Mouse (Mus musculus) myocyte (in vitro differentiated cells): Measurements from ENCODE around the gene Morn1. TPM values are rescaled to one million over a fixed set of nuclear protein-coding genes. Genes with fewer than 3 reads are reported as not detected.

Source experiments
- H3K27me3 ChIP-seq: one replicate; pipeline ENCODE4 v1.6.1; 2011; ENCODE audit not compliant: control insufficient read depth, insufficient read depth, insufficient read length
- H3K36me3 ChIP-seq: one replicate; pipeline ENCODE4 v1.6.1; 2011; ENCODE audit not compliant: control insufficient read depth, insufficient read depth
- H3K4me2 ChIP-seq: one replicate; pipeline ENCODE4 v1.6.1; 2011; ENCODE audit warnings: low read depth, control low read depth
- H3K4me3 ChIP-seq: one replicate; pipeline ENCODE4 v1.5.1; 2011; ENCODE audit warnings: mild to moderate bottlenecking, control low read depth, moderate library complexity
- H3K79me2 ChIP-seq: one replicate; pipeline ENCODE4 v1.6.1; 2011; ENCODE audit not compliant: control insufficient read depth, insufficient read depth
- H3ac ChIP-seq: one replicate; pipeline ENCODE4 v1.6.1; 2011; ENCODE audit not compliant: control insufficient read depth, insufficient read length
- CEBPB ChIP-seq: IDR thresholded peaks from 2 replicates; pipeline ENCODE4 v1.6.1; 2011; ENCODE audit warnings: mild to moderate bottlenecking, moderate library complexity; ENCODE audit not compliant: poor library complexity, insufficient read depth, severe bottlenecking
- E2F4 ChIP-seq: IDR thresholded peaks from one replicate; pipeline ENCODE4 v1.6.1; 2011; ENCODE audit warnings: mild to moderate bottlenecking, control low read depth, moderate library complexity; ENCODE audit not compliant: insufficient read depth
- MAX ChIP-seq: IDR thresholded peaks from one replicate; pipeline ENCODE4 v1.6.1; 2011; ENCODE audit warnings: low read depth, mild to moderate bottlenecking, control low read depth
- MYOD1 ChIP-seq, 3 experiments: IDR thresholded peaks; one replicate each; pipeline ENCODE4 v1.6.1; 2011; ENCODE audit warnings: control low read depth in 2 of 3, low read depth in 2 of 3, mild to moderate bottlenecking in 2 of 3, moderate library complexity in 1 of 3; ENCODE audit not compliant: insufficient read length in 2 of 3, control insufficient read depth in 1 of 3
- MYOG ChIP-seq, 3 experiments: IDR thresholded peaks; one replicate each; pipeline ENCODE4 v1.6.1; 2011; ENCODE audit warnings: control low read depth in 2 of 3, low read depth in 2 of 3, mild to moderate bottlenecking in 2 of 3; ENCODE audit not compliant: insufficient read length in 2 of 3, control insufficient read depth in 1 of 3, insufficient read depth in 1 of 3
- POLR2A ChIP-seq: IDR thresholded peaks from one replicate; pipeline ENCODE4 v1.6.1; 2011; ENCODE audit warnings: low read depth, mild to moderate bottlenecking, control low read depth, moderate library complexity; ENCODE audit not compliant: insufficient read length
- POLR2AphosphoS2 ChIP-seq: IDR thresholded peaks from one replicate; pipeline ENCODE4 v1.6.1; 2011; ENCODE audit warnings: low read depth, control low read depth; ENCODE audit not compliant: insufficient read length
- REST ChIP-seq: IDR thresholded peaks from one replicate; pipeline ENCODE4 v1.6.1; 2011; ENCODE audit warnings: mild to moderate bottlenecking, control low read depth, moderate library complexity; ENCODE audit not compliant: insufficient read depth, insufficient read length
- SRF ChIP-seq: IDR thresholded peaks from one replicate; pipeline ENCODE4 v1.6.1; 2011; ENCODE audit warnings: low read depth; ENCODE audit not compliant: control insufficient read depth, insufficient read length
- TCF12 ChIP-seq: IDR thresholded peaks from one replicate; pipeline ENCODE4 v1.6.1; 2011; ENCODE audit warnings: mild to moderate bottlenecking, control low read depth; ENCODE audit not compliant: poor library complexity, insufficient read depth, severe bottlenecking
- TCF3 ChIP-seq: IDR thresholded peaks from one replicate; pipeline ENCODE4 v1.6.1; 2011; ENCODE audit warnings: low read depth, control low read depth; ENCODE audit not compliant: insufficient read length
- USF1 ChIP-seq: IDR thresholded peaks from one replicate; pipeline ENCODE4 v1.6.1; 2011; ENCODE audit warnings: low read depth, mild to moderate bottlenecking, control low read depth, moderate library complexity
- polyA plus RNA-seq: library from polyadenylated mRNA; unstranded; fragments of >200 nt; fragmentation: generic; extraction: Trizol; gene quantifications from one replicate; pipeline ENCODE4 v1.2.1, GENCODE M21; 2012; ENCODE audit warnings: missing spikeins

Morn1 gene
- polyA plus RNA-seq, 1 experiment: 2.6 TPM

DNA sequence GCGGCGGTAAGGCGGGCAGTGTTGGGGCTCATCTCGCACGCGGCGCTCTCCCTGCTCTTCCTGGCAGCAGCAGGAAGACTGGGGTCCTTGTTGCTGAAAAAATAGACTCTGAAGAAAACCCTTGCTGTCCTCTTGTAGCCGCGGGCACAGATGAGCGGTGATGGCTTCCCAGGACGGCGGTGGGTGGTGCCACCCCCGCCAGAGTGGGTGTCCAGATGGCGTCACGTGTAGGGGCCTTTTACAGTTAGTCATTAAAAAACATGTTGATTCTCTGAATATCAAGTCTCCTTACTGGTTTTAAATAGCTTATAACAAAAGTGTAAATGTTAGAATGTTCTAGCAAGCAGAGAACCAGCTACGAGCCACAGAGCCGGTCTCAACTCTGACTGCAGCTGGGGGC is 70.4 kb downstream of the Morn1 start:
- Histone ChIP-seq H3K79me2 (peaks cover 23% of the 10 kb centered on the region), H3ac (no peak overlapping the region), H3K27me3 (no peaks in the 10 kb centered on the region), H3K4me2 (no peak overlapping the region), H3K36me3 (peaks cover 33% of the 10 kb centered on the region), H3K4me3 (no peak overlapping the region)
- TF ChIP-seq USF1 (no peak), REST (no peak), MYOG (IDR thresholded peaks at IDR 0.05; ENCODE audit: control insufficient read depth in 1 of 3, insufficient read depth in 1 of 3, insufficient read length in 2 of 3, low read depth in 2 of 3) (no peak), MYOD1 (IDR thresholded peaks at IDR 0.05; ENCODE audit: control insufficient read depth in 1 of 3, insufficient read length in 2 of 3, low read depth in 2 of 3) (no peak), SRF (no peak), TCF3 (no peak), E2F4 (no peak), TCF12 (no peak), POLR2A (no peak), CEBPB (no peak), MAX (no peak), POLR2AphosphoS2 (no peak)

DNA sequence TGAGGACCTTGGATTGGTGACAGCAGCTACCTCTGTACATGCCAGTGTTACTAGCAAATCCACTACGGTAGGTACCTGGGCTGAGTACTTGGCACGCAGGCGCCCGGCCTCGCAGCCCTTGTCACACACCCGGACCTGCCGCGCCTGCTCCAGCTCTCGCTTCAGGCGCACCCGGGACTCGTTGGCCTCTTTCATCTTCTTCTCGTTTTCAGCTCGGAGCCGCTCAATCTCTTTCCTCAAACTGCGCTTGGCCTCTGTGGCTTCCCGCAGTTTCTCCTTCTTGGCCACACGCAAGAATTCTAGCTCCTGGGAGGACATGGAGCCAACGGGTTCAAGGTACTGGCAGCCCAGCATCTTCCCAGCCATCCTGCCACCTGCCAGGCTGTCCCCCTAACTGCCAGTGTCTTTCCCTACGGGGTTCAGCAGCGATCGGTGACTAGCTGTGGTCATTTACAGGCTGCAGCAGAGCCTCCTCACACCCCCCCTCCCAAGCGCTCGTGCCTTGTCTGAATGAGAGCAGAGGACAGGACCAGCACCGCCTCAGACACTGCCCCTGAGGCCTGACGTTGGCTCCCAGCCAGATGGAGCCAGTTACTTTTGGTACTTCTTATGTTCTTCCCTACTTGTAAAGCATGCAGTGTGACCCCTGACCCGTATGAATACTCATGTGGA is 71.6 kb downstream of the Morn1 start:
- H3K36me3 ChIP-seq: peaks cover 33% of the 10 kb centered on the region
- peaks cover 36% of the 10 kb centered on the region for H3K79me2 ChIP-seq
- H3ac ChIP-seq: no peak overlapping the region
- H3K27me3 ChIP-seq: no peaks in the 10 kb centered on the region
- no peak overlapping the region for H3K4me2 ChIP-seq
- no peak overlapping the region for H3K4me3 ChIP-seq
- TF ChIP-seq CEBPB: no peak
- no peak for TF ChIP-seq USF1
- TF ChIP-seq POLR2A: peak; percentile 9
- no peak for TF ChIP-seq SRF
- TF ChIP-seq E2F4: no peak
- no peak for TF ChIP-seq MAX
- TF ChIP-seq MYOG (IDR thresholded peaks at IDR 0.05; ENCODE audit: control insufficient read depth in 1 of 3, insufficient read depth in 1 of 3, insufficient read length in 2 of 3, low read depth in 2 of 3): no peak

DNA sequence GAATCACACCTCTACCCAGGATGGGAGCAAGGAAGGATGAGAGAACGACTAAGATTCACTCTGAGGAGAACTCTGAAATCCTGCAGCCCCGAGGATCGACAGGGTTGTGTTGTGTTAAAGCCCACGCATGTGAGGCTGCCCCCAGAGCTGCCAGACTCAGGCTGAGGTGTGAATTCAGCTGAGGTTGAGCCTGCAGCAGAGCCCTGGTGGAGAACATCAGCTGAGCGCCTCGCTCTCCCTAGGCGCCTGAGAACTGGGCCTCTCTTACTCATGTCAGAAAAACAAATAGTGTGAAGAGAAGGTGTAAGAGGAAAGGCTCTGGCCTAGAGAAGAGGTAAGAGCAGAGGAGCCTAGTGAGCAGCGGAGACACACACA is 72.2 kb downstream of the Morn1 start:
- H3K27me3 ChIP-seq: no peaks in the 10 kb centered on the region
- H3K79me2 ChIP-seq: peaks cover 41% of the 10 kb centered on the region
- no peak for TF ChIP-seq MYOG (IDR thresholded peaks at IDR 0.05; ENCODE audit: control insufficient read depth in 1 of 3, insufficient read depth in 1 of 3, insufficient read length in 2 of 3, low read depth in 2 of 3)
- TF ChIP-seq MAX: no peak
- no peak for TF ChIP-seq REST
- TF ChIP-seq MYOD1 (IDR thresholded peaks at IDR 0.05; ENCODE audit: control insufficient read depth in 1 of 3, insufficient read length in 2 of 3, low read depth in 2 of 3): no peak
- TF ChIP-seq POLR2A: no peak
- no peak for TF ChIP-seq POLR2AphosphoS2
- no peak for TF ChIP-seq TCF12
- TF ChIP-seq E2F4: no peak
- no peak for TF ChIP-seq SRF
- TF ChIP-seq USF1: no peak
- TF ChIP-seq CEBPB: no peak
- TF ChIP-seq TCF3: no peak
- H3ac ChIP-seq: no peak overlapping the region
- no peak overlapping the region for H3K4me2 ChIP-seq
- H3K36me3 ChIP-seq: peaks cover 33% of the 10 kb centered on the region
- no peak overlapping the region for H3K4me3 ChIP-seq

DNA sequence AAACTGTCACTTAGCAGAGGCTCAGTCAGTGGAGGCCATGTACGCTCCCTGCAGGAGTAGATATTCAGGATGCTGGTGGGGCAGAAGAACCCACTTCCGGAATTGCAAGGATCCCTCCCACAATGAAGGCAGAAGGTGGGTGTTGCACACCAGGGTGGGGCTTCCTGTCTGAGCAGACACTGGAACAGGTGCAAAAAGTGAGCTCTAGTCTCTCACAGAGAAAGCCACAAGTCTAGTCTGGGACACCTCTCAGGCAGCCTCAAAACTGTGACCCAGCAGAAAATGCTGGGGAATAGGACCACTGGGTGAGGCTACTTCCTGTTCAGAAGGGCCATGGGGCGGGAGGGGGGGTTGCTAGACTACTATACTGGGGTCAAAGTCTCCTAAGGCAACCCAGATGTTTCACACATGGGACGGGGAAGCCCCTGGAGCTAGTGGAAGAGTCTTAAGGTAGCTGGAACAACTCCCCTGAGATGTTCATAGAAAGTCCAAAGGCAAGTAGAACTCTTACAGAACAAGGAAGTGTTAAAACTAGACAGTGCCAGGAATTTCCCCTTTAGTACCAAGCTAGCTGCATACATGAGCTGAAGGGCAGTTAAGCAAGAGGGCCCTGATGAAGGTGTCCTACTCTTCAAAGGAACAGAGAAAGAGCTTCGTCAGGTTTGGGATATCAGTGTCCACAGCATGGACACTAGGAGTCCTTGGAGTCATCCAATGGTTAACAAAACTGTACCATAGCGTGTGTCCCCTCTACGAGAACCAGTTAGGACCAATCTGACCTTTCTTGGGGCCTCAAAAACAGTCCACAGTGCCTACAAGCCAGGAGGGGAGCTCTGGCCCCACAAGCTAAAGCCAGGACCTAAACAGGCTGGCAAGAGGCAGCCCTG is 76.3 kb downstream of the Morn1 start:
- Histone ChIP-seq H3K4me3 (no peak overlapping the region), H3ac (no peak overlapping the region), H3K4me2 (peak overlapping the region; percentile 71), H3K27me3 (no peaks in the 10 kb centered on the region), H3K36me3 (peaks cover 23% of the 10 kb centered on the region), H3K79me2 (peaks cover 72% of the 10 kb centered on the region)
- TF ChIP-seq TCF12: peak; percentile 62
- TF ChIP-seq SRF: no peak
- no peak for TF ChIP-seq REST
- no peak for TF ChIP-seq TCF3
- TF ChIP-seq E2F4: no peak
- TF ChIP-seq CEBPB: no peak
- TF ChIP-seq USF1: no peak
- no peak for TF ChIP-seq MAX
- TF ChIP-seq POLR2A: no peak
- TF ChIP-seq MYOG (IDR thresholded peaks at IDR 0.05; ENCODE audit: control insufficient read depth in 1 of 3, insufficient read depth in 1 of 3, insufficient read length in 2 of 3, low read depth in 2 of 3): peak in 1 of 3 experiments; percentile 83
- peak in 2 of 3 experiments; percentile 82 to 95 for TF ChIP-seq MYOD1 (IDR thresholded peaks at IDR 0.05; ENCODE audit: control insufficient read depth in 1 of 3, insufficient read length in 2 of 3, low read depth in 2 of 3)
